Mouse (Mus musculus) embryonic fibroblast, embryonic 13.5 days (primary cell): ENCODE measurements at regions not wholly inside any gene's neighbourhood (a gene's known extent, or its start where the extent isn't known, plus 50 kb on each side); places are given as distances from the start of the nearest gene placed in this dataset.

ENCODE experiments used
- CTCF ChIP-seq: IDR thresholded peaks from 2 replicates; pipeline ENCODE4 v1.5.1; 2011; ENCODE audit warnings: mild to moderate bottlenecking, control low read depth, low read length, moderate library complexity, borderline replicate concordance; ENCODE audit not compliant: insufficient read depth
- POLR2A ChIP-seq: IDR thresholded peaks from 2 replicates; pipeline ENCODE4 v1.6.1; 2011; ENCODE audit warnings: low read depth, mild to moderate bottlenecking, control low read depth, low read length, moderate library complexity

DNA sequence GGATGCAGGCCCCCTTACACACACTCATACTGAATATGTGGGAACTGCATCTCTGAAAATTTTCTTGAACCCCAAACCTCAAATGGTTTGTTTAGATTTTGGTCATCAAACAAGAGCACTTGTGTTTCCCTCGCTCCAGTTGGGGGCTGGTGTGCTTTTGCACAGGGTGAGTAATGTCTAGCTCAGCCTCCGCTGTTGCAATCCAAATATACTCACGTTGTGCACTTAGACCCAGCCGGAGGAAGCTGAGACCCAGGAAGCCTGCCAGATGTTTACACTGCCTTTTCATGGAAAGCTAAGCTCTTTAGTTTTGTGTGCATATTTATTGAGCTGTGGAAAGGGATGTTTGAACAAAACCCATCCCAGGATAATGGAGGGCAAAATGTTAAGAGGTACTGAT lies 148.9 kb upstream of the Gm12728 start:
- TF ChIP-seq CTCF (no peak), POLR2A (no peak)
